Mouse (Mus musculus): ENCODE measurements around the gene Nabp1. TPM values are rescaled to one million over a fixed set of nuclear protein-coding genes. Genes with fewer than 3 reads are reported as not detected.
"Not testable (repeated sequence)": the region's sequence is repeated elsewhere in the genome, so short reads cannot be mapped to it uniquely, and the experiment has no call there.

Nabp1 gene
- polyA plus RNA-seq, 1 experiment = 12.8 TPM

GRCm38 (mm10) chr1:51486291-51486690 is 8.1 kb upstream of the Nabp1 start:
- no peak for DNase-seq (ENCODE audit: low read depth)

- DNase-seq (ENCODE audit: low read depth) = no peak
Observed at GRCm38 (mm10) chr1:51480386-51480785, 2.2 kb upstream of the Nabp1 start.

- DNase-seq (ENCODE audit: low read depth) = no peak
Observed at GRCm38 (mm10) chr1:51479691-51480090, 1.5 kb upstream of the Nabp1 start.

GRCm38 (mm10) chr1:51479027-51479329 is 753 bp upstream of the Nabp1 start:
- DNase-seq (ENCODE audit: low read depth) = no peak

GRCm38 (mm10) chr1:51477656-51478081 is 556 bp downstream of the Nabp1 start:
- DNase-seq (ENCODE audit: low read depth) = no peak

GRCm38 (mm10) chr1:51476405-51476804 is 1.8 kb downstream of the Nabp1 start:
- DNase-seq (ENCODE audit: low read depth) = no peak

- DNase-seq (ENCODE audit: low read depth) = no peak
Observed at GRCm38 (mm10) chr1:51468077-51468476, 10.1 kb downstream of the Nabp1 start.

- DNase-seq (ENCODE audit: low read depth) = no peak
Observed at GRCm38 (mm10) chr1:51467181-51467580, 11.0 kb downstream of the Nabp1 start.

- DNase-seq (ENCODE audit: low read depth) = no peak
Observed at GRCm38 (mm10) chr1:51466385-51466784, 11.8 kb downstream of the Nabp1 start.

- DNase-seq (ENCODE audit: low read depth) = no peak
Observed at GRCm38 (mm10) chr1:51465285-51465684, 12.9 kb downstream of the Nabp1 start.

GRCm38 (mm10) chr1:51463038-51463437 is 15.2 kb downstream of the Nabp1 start:
- no peak for DNase-seq (ENCODE audit: low read depth)

GRCm38 (mm10) chr1:51458731-51459450 is 19.3 kb downstream of the Nabp1 start:
- no peak for DNase-seq (ENCODE audit: low read depth)

- DNase-seq (ENCODE audit: low read depth) = no peak
Observed at GRCm38 (mm10) chr1:51458089-51458488, 20.1 kb downstream of the Nabp1 start.

GRCm38 (mm10) chr1:51457249-51457648 is 21.0 kb downstream of the Nabp1 start:
- no peak for DNase-seq (ENCODE audit: low read depth)

- no peak for DNase-seq (ENCODE audit: low read depth)
Observed at GRCm38 (mm10) chr1:51448789-51449188, 29.4 kb downstream of the Nabp1 start.

- no peak for DNase-seq (ENCODE audit: low read depth)
Observed at GRCm38 (mm10) chr1:51445854-51446460, 32.3 kb downstream of the Nabp1 start.

GRCm38 (mm10) chr1:51445161-51445853 is 32.9 kb downstream of the Nabp1 start:
- no peak for DNase-seq (ENCODE audit: low read depth)

GRCm38 (mm10) chr1:51429775-51430174 is 48.5 kb downstream of the Nabp1 start:
- DNase-seq (ENCODE audit: low read depth) = no peak

- no peak for DNase-seq (ENCODE audit: low read depth)
Observed at GRCm38 (mm10) chr1:51426298-51426697, 51.9 kb downstream of the Nabp1 start.

GRCm38 (mm10) chr1:51421029-51421428 is 57.2 kb downstream of the Nabp1 start:
- not testable (repeated sequence) for DNase-seq (ENCODE audit: low read depth)

GRCm38 (mm10) chr1:51418753-51419152 is 59.5 kb downstream of the Nabp1 start:
- DNase-seq (ENCODE audit: low read depth) = no peak

Measured in gonadal fat pad, adult 2 months (tissue).